Mouse (Mus musculus) CH12.LX (cell line): ENCODE measurements around the gene Prm2. TPM values are rescaled to one million over a fixed set of nuclear protein-coding genes. Genes with fewer than 3 reads are reported as not detected.

Experiments used
- DNase-seq: peaks from one replicate; pipeline ENCODE4 v3.0.0-alpha.2; 2013; ENCODE audit errors: extremely low read depth
- H3K27ac ChIP-seq: 2 replicates; pipeline ENCODE4 v1.5.1; 2012; ENCODE audit warnings: low read depth, mild to moderate bottlenecking, control low read depth, moderate library complexity; ENCODE audit not compliant: insufficient read depth
- H3K27me3 ChIP-seq: replicated peaks from 2 replicates; pipeline ENCODE3; 2012; ENCODE audit warnings: inconsistent platforms
- H3K36me3 ChIP-seq, 2 experiments: replicated peaks in 1 of 2; 2 replicates each; pipeline versions ENCODE3 to v1.6.1; 2012; ENCODE audit warnings: inconsistent platforms in 1 of 2, low read length in 1 of 2, mild to moderate bottlenecking in 1 of 2, mixed read lengths in 1 of 2, moderate library complexity in 1 of 2; ENCODE audit not compliant: control insufficient read depth in 1 of 2, insufficient read depth in 1 of 2
- H3K4me1 ChIP-seq, 2 experiments: 2 replicates each; pipeline ENCODE4 v1.6.1; 2012; ENCODE audit warnings: inconsistent platforms in 1 of 2, moderate library complexity in 1 of 2; ENCODE audit not compliant: insufficient read depth in 2 of 2, control insufficient read depth in 1 of 2
- H3K4me2 ChIP-seq: 2 replicates; pipeline ENCODE4 v1.6.1; 2012; ENCODE audit warnings: low read depth, mild to moderate bottlenecking, control low read depth; ENCODE audit not compliant: poor library complexity, insufficient read depth, severe bottlenecking
- H3K4me3 ChIP-seq, 3 experiments: fragments of 150-350 bp in 1 of 3; sonication (generic) in 1 of 3; replicated peaks in 1 of 3; 2 replicates each; pipeline versions ENCODE3 to v1.5.1; 2011 to 2012; ENCODE audit warnings: low read depth in 2 of 3, low read length in 2 of 3, mild to moderate bottlenecking in 2 of 3, moderate library complexity in 2 of 3, control low read depth in 1 of 3, improper control_type of control experiment in 1 of 3, inconsistent platforms in 1 of 3, mixed read lengths in 1 of 3; ENCODE audit not compliant: poor library complexity in 1 of 3
- H3K79me2 ChIP-seq: replicated peaks from 2 replicates; pipeline ENCODE4 v1.6.1; 2012; ENCODE audit warnings: mild to moderate bottlenecking, moderate library complexity; ENCODE audit not compliant: control insufficient read depth, poor library complexity, insufficient read depth, severe bottlenecking; ENCODE audit errors: extremely low read depth
- H3K9ac ChIP-seq: 2 replicates; pipeline ENCODE4 v1.6.1; 2012; ENCODE audit warnings: low read depth, mild to moderate bottlenecking, control low read depth, moderate library complexity; ENCODE audit not compliant: insufficient read depth
- H3K9me3 ChIP-seq: replicated peaks from 2 replicates; pipeline ENCODE3; 2012; ENCODE audit warnings: low read length, inconsistent platforms, mixed read lengths
- BHLHE40 ChIP-seq: IDR thresholded peaks from 2 replicates; pipeline ENCODE4 v1.6.1; 2011; ENCODE audit warnings: mild to moderate bottlenecking, low read depth, low read length, improper control_type of control experiment
- CHD1 ChIP-seq: IDR thresholded peaks from 2 replicates; pipeline ENCODE4 v1.6.1; 2012; ENCODE audit warnings: low read depth, low read length, improper control_type of control experiment, inconsistent platforms
- CHD2 ChIP-seq: IDR thresholded peaks from 2 replicates; pipeline ENCODE4 v1.6.1; 2011; ENCODE audit warnings: low read length, improper control_type of control experiment
- CTCF ChIP-seq, 2 experiments: IDR thresholded peaks in 1 of 2; conservative IDR thresholded peaks in 1 of 2; 2 replicates each; pipeline ENCODE4 v1.5.1; 2011 to 2012; ENCODE audit warnings: low read depth in 2 of 2, low read length in 2 of 2, improper control_type of control experiment in 1 of 2, inconsistent platforms in 1 of 2, mild to moderate bottlenecking in 1 of 2, moderate library complexity in 1 of 2
- E2F4 ChIP-seq: IDR thresholded peaks from 2 replicates; pipeline ENCODE4 v1.6.1; 2011; ENCODE audit warnings: low read depth, low read length, improper control_type of control experiment; ENCODE audit not compliant: insufficient replicate concordance
- ELF1 ChIP-seq: IDR thresholded peaks from 2 replicates; pipeline ENCODE4 v1.6.1; 2014; ENCODE audit warnings: low read depth, mild to moderate bottlenecking, inconsistent platforms, low read length, improper control_type of control experiment
- EP300 ChIP-seq: IDR thresholded peaks from 2 replicates; pipeline ENCODE4 v1.6.1; 2011; ENCODE audit warnings: low read length, improper control_type of control experiment
- GABPA ChIP-seq: IDR thresholded peaks from 2 replicates; pipeline ENCODE4 v1.6.1; 2012; ENCODE audit warnings: low read depth, low read length, improper control_type of control experiment, inconsistent platforms; ENCODE audit not compliant: insufficient replicate concordance
- HCFC1 ChIP-seq: IDR thresholded peaks from 2 replicates; pipeline ENCODE4 v1.6.1; 2012; ENCODE audit warnings: low read depth, mild to moderate bottlenecking, inconsistent platforms, low read length, improper control_type of control experiment
- IRF4 ChIP-seq: IDR thresholded peaks from 2 replicates; pipeline ENCODE4 v1.6.1; 2014; ENCODE audit warnings: low read depth, mild to moderate bottlenecking, inconsistent platforms, low read length, improper control_type of control experiment
- KAT2A ChIP-seq: IDR thresholded peaks from 2 replicates; pipeline ENCODE4 v1.6.1; 2012; ENCODE audit warnings: low read length, improper control_type of control experiment, inconsistent platforms; ENCODE audit not compliant: insufficient replicate concordance
- MAFK ChIP-seq: IDR thresholded peaks from 2 replicates; pipeline ENCODE4 v1.6.1; 2011; ENCODE audit warnings: low read length, improper control_type of control experiment; ENCODE audit not compliant: insufficient replicate concordance
- MAX ChIP-seq: IDR thresholded peaks from 2 replicates; pipeline ENCODE4 v1.6.1; 2011; ENCODE audit warnings: low read length, improper control_type of control experiment
- MAZ ChIP-seq: IDR thresholded peaks from 2 replicates; pipeline ENCODE4 v1.6.1; 2012; ENCODE audit warnings: low read depth, mild to moderate bottlenecking, inconsistent platforms, low read length, improper control_type of control experiment, moderate library complexity
- MEF2A ChIP-seq: IDR thresholded peaks from 2 replicates; pipeline ENCODE4 v1.6.1; 2014; ENCODE audit warnings: low read depth, mild to moderate bottlenecking, inconsistent platforms, low read length, improper control_type of control experiment, borderline replicate concordance
- MYC ChIP-seq: IDR thresholded peaks from 2 replicates; pipeline ENCODE4 v1.6.1; 2011; ENCODE audit warnings: low read depth, mild to moderate bottlenecking, improper control_type of control experiment, low read length
- NELFE ChIP-seq: IDR thresholded peaks from 2 replicates; pipeline ENCODE4 v1.6.1; 2011; ENCODE audit warnings: low read depth, low read length, improper control_type of control experiment
- NRF1 ChIP-seq: IDR thresholded peaks from 2 replicates; pipeline ENCODE4 v1.6.1; 2014; ENCODE audit warnings: low read depth, mild to moderate bottlenecking, inconsistent platforms, low read length, improper control_type of control experiment, moderate library complexity
- PAX5 ChIP-seq: IDR thresholded peaks from 2 replicates; pipeline ENCODE4 v1.6.1; 2012; ENCODE audit warnings: low read length, inconsistent platforms, mixed read lengths
- POLR2A ChIP-seq: IDR thresholded peaks from 2 replicates; pipeline ENCODE4 v1.6.1; 2011; ENCODE audit warnings: low read depth, mild to moderate bottlenecking, improper control_type of control experiment, low read length
- POLR2AphosphoS2 ChIP-seq: IDR thresholded peaks from 2 replicates; pipeline ENCODE4 v1.6.1; 2011; ENCODE audit warnings: low read depth, low read length, improper control_type of control experiment
- RAD21 ChIP-seq: IDR thresholded peaks from 2 replicates; pipeline ENCODE4 v1.6.1; 2011; ENCODE audit warnings: low read depth, mild to moderate bottlenecking, low read length, improper control_type of control experiment, moderate library complexity
- RCOR1 ChIP-seq: conservative IDR thresholded peaks from 2 replicates; pipeline ENCODE4 v1.6.1; 2012; ENCODE audit warnings: low read depth, mild to moderate bottlenecking, inconsistent platforms, low read length, improper control_type of control experiment
- SIN3A ChIP-seq: IDR thresholded peaks from 2 replicates; pipeline ENCODE4 v1.6.1; 2012; ENCODE audit warnings: low read length, improper control_type of control experiment, inconsistent platforms
- SMC3 ChIP-seq: IDR thresholded peaks from 2 replicates; pipeline ENCODE4 v1.6.1; 2011; ENCODE audit warnings: low read depth, low read length, improper control_type of control experiment
- UBTF ChIP-seq: IDR thresholded peaks from 2 replicates; pipeline ENCODE4 v1.6.1; 2012; ENCODE audit warnings: low read depth, mild to moderate bottlenecking, inconsistent platforms, low read length, improper control_type of control experiment, moderate library complexity
- USF1 ChIP-seq: IDR thresholded peaks from 2 replicates; pipeline ENCODE4 v1.6.1; 2014; ENCODE audit warnings: low read depth, mild to moderate bottlenecking, inconsistent platforms, low read length, improper control_type of control experiment
- USF2 ChIP-seq: conservative IDR thresholded peaks from 2 replicates; pipeline ENCODE4 v1.6.1; 2011; ENCODE audit warnings: low read depth, low read length, improper control_type of control experiment
- ZKSCAN1 ChIP-seq: IDR thresholded peaks from 2 replicates; pipeline ENCODE4 v1.6.1; 2012; ENCODE audit warnings: low read depth, inconsistent platforms, low read length, improper control_type of control experiment, borderline replicate concordance
- ZMIZ1 ChIP-seq: IDR thresholded peaks from 2 replicates; pipeline ENCODE4 v1.6.1; 2012; ENCODE audit warnings: low read depth, mild to moderate bottlenecking, inconsistent platforms, low read length, improper control_type of control experiment
- dilution Hi-C: fragments of 300-500 bp; cut with MboI; formaldehyde crosslinking; loops from 2 replicates; pipeline ENCODE4 v1.14.3; 2020; ENCODE audit warnings: low sequenced_read_pairs; ENCODE audit not compliant: extremely low pct_unique_long_range_greater_than_20kb, extremely low pct_ligation_motif_present
- in situ Hi-C: fragments of 300-500 bp; cut with MboI; formaldehyde crosslinking; loops from 3 replicates; pipeline ENCODE4 v1.14.3; 2019; ENCODE audit warnings: low sequenced_read_pairs, low pct_ligation_motif_present, low pct_unique_long_range_greater_than_20kb, mixed read lengths
- polyA plus RNA-seq: library from polyadenylated mRNA; unstranded; fragments of >175 nt; gene quantifications from 2 replicates; pipeline ENCODE4 v1.2.1, GENCODE M21; 2012; ENCODE audit warnings: low read depth; ENCODE audit not compliant: insufficient read length
- total RNA-seq, 2 experiments: library from RNA; depleted of rRNA; stranded (reverse); fragments of 300-350 nt in 1 of 2; fragments of >200 nt in 1 of 2; gene quantifications; 2 replicates each; pipeline ENCODE4 v1.2.3; 2012 to 2014

Gene Prm2
- total and polyA plus RNA-seq, 3 experiments, result not detected

- Histone ChIP-seq H3K4me3 (no peak overlapping the region), H3K36me3 (peaks cover 0 to 21% of the 10 kb centered on the region in 2 experiments)
These were observed 9.0 kb downstream of the Prm2 start for GRCm38 (mm10) chr16:10786782-10787547.

GRCm38 (mm10) chr16:10786288-10786687 lies 9.6 kb downstream of the Prm2 start:
- peak overlapping the region; percentile 64 for H3K4me2 ChIP-seq
- H3K27me3 ChIP-seq, result no peaks in the 10 kb centered on the region
- H3K4me1 ChIP-seq, result peaks cover 31 to 49% of the 10 kb centered on the region in 2 experiments
- dilution Hi-C loops (no loop called here), in situ Hi-C loops (loop anchor here (5.0 kb wide), 2 partner anchors 119 to 214 kb away; no protein-coding TSS in a partner anchor)
- H3K9ac ChIP-seq, result peak overlapping the region; percentile 69
- peaks cover 16% of the 10 kb centered on the region for H3K79me2 ChIP-seq
- DNase-seq, result peak; percentile 98
- H3K9me3 ChIP-seq, result no peaks in the 10 kb centered on the region
- H3K36me3 ChIP-seq, result peaks cover 0 to 21% of the 10 kb centered on the region in 2 experiments
- H3K4me3 ChIP-seq, result peak overlapping the region; percentile 66 to 84 (median 82)
- H3K27ac ChIP-seq, result peak overlapping the region; percentile 81; the same call in 1 of the 2 replicates
- TF ChIP-seq NELFE, result peak; percentile 54; the same call in 1 of the 2 replicates
- TF ChIP-seq SIN3A, result peak; percentile 77
- TF ChIP-seq SMC3, result peak; percentile 94
- TF ChIP-seq IRF4, result peak; percentile 84
- TF ChIP-seq MAFK, result no peak
- no peak for TF ChIP-seq CHD2
- TF ChIP-seq USF2, result no peak
- peak; percentile 89 for TF ChIP-seq BHLHE40
- no peak for TF ChIP-seq RCOR1
- TF ChIP-seq RAD21, result peak; percentile 95
- TF ChIP-seq MAX, result peak; percentile 84
- no peak for TF ChIP-seq UBTF
- TF ChIP-seq CTCF (conservative IDR thresholded peaks at IDR 0.05 in 1 of 2, IDR thresholded peaks at IDR 0.05 in 1 of 2; ENCODE audit: low read depth in 2 of 2, low read length in 2 of 2), result peak; percentile 66 to 98; a peak in 3 of 4 replicates
- peak; percentile 94 for TF ChIP-seq MYC
- no peak for TF ChIP-seq USF1
- 0 out of 2 replicates have a peak, but pooled peaks have one; percentile 24 for TF ChIP-seq NRF1
- TF ChIP-seq ZKSCAN1, result no peak
- no peak; the same call in 1 of the 2 replicates for TF ChIP-seq ZMIZ1
- TF ChIP-seq GABPA, result no peak
- TF ChIP-seq ELF1, result peak; percentile 60; the same call in 1 of the 2 replicates
- TF ChIP-seq PAX5, result no peak
- TF ChIP-seq MEF2A, result peak; percentile 44; the same call in 1 of the 2 replicates
- no peak for TF ChIP-seq POLR2AphosphoS2
- no peak for TF ChIP-seq KAT2A
- no peak for TF ChIP-seq E2F4
- no peak for TF ChIP-seq HCFC1

More at GRCm38 (mm10) chr16:10786782-10787547, 9.0 kb downstream of the Prm2 start:
- H3K9ac ChIP-seq, result no peak overlapping the region
- H3K9me3 ChIP-seq, result no peaks in the 10 kb centered on the region
- in situ Hi-C loops, result loop anchor here (5.0 kb wide), 2 partner anchors 120 to 215 kb away; no protein-coding TSS in a partner anchor
- DNase-seq, result no peak
- no peaks in the 10 kb centered on the region for H3K27me3 ChIP-seq
- dilution Hi-C loops, result no loop called here
- peaks cover 28 to 44% of the 10 kb centered on the region in 2 experiments for H3K4me1 ChIP-seq
- TF ChIP-seq POLR2A, result no peak
- TF ChIP-seq CHD2, result no peak
- TF ChIP-seq CHD1, result no peak
- no peak for TF ChIP-seq ZMIZ1
- no peak for TF ChIP-seq MAZ
- TF ChIP-seq MEF2A, result no peak
- TF ChIP-seq IRF4, result no peak
- TF ChIP-seq GABPA, result no peak
- no peak; the same call in 1 of the 2 replicates for TF ChIP-seq UBTF
- no peak for TF ChIP-seq RCOR1
- no peak for TF ChIP-seq NELFE
- TF ChIP-seq EP300, result no peak
- H3K79me2 ChIP-seq, result peaks cover 16% of the 10 kb centered on the region
- no peak overlapping the region for H3K4me2 ChIP-seq
- no peak overlapping the region for H3K27ac ChIP-seq
